Mouse (Mus musculus) E14TG2a.4 (cell line): Measurements from ENCODE around the gene Anapc16.

Experiments
- CTCF ChIP-seq: conservative IDR thresholded peaks from 2 replicates; pipeline ENCODE4 v1.5.1; 2014; ENCODE audit warnings: low read length
- NANOG ChIP-seq: IDR thresholded peaks from 2 replicates; pipeline ENCODE4 v1.6.1; 2014; ENCODE audit warnings: borderline replicate concordance, low read length, mixed read lengths

DNA sequence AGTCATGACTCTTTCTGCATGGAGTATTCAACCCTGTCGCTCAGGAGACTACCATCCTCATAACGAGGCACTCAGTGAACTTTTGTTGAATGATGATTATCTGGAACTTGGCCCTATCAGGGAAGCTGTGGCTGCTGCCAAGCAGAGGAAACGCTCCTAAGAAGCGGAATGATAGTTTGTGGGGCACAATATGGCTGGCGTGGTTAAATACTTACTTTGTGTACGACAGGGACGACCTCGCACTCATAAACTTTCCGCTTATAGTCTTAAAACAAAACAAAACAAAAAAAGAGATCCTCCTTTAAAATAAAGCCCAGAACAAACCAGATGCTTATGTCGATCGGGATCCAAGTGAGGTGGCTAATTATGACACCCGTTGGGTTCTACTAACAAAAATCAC is 732 bp downstream of the Anapc16 start:
- TF ChIP-seq CTCF (no peak), NANOG (no peak)
